Mouse (Mus musculus) bone marrow macrophage, adult 2 months (primary cell): ENCODE measurements around the gene Suz12.

ENCODE experiments used
- CTCF ChIP-seq: IDR thresholded peaks from 2 replicates; pipeline ENCODE4 v1.5.1; 2012; ENCODE audit warnings: low read depth, mild to moderate bottlenecking, low read length, moderate library complexity
- POLR2A ChIP-seq: IDR thresholded peaks from 2 replicates; pipeline ENCODE4 v1.6.1; 2012; ENCODE audit warnings: mild to moderate bottlenecking, low read depth, low read length, borderline replicate concordance

DNA sequence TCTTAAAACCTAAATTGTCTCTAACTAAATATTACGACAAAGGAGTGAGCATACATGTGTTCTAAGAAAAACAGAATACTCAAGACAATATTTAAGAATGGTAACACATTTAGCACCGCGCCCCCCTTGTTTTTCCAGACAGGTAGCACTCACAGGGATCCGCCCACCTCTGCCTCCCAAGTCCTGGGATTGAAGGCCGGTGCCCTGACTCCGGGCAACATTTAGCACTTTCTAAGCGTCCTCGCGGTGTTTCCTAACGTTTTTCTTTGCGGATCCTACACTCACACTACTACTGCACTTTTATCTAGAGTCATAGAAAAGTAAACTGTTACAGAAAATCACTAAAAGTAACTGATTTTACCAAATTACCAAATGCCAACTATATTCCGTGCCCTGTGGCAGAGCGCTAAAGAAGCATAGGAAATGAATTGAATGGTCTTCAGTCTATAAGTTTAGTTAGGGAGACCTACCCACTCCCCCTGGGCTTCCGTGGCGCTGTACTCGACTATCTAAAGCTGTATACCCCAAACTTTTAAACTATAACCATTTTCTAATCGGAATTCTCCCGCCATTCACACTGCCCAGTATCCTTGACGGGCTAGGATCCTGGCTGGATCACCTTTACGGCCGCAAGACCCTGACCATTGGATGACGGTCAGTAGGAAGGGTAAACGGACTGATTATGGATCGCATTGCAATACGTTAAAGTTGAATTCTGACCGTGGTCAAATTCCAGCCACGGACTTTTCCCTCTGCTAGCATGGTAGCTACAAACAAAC, 31.4 kb upstream of the Suz12 start:
- no peak for TF ChIP-seq POLR2A
- no peak for TF ChIP-seq CTCF
